Mouse (Mus musculus) embryonic facial prominence, embryonic 15.5 days (tissue): ENCODE measurements around the gene Tmem169. TPM values are rescaled to one million over a fixed set of nuclear protein-coding genes. Genes with fewer than 3 reads are reported as not detected.

Source experiments
- ATAC-seq: fragments of 200-750 bp; cut with Nextera tagmentation; 2 replicates; pipeline ENCODE4 v1.8.0; 2017; ENCODE audit warnings: low read depth, moderate TSS enrichment; ENCODE audit not compliant: insufficient number of reproducible peaks, low FRiP score, low TSS enrichment
- H3K27ac ChIP-seq: fragments of 300-500 bp; sonication (generic); replicated peaks from 2 replicates; pipeline ENCODE4 v1.5.1; 2015; ENCODE audit warnings: mild to moderate bottlenecking, inconsistent platforms
- H3K27me3 ChIP-seq: fragments of 300-500 bp; sonication (generic); 2 replicates; pipeline ENCODE4 v1.6.1; 2015; ENCODE audit warnings: inconsistent platforms
- H3K36me3 ChIP-seq: fragments of 300-500 bp; sonication (generic); 2 replicates; pipeline ENCODE4 v1.6.1; 2015; ENCODE audit warnings: mild to moderate bottlenecking, inconsistent platforms
- H3K4me1 ChIP-seq: fragments of 300-500 bp; sonication (generic); 2 replicates; pipeline ENCODE4 v1.6.1; 2015; ENCODE audit warnings: inconsistent platforms
- H3K4me2 ChIP-seq: fragments of 300-500 bp; sonication (generic); replicated peaks from 2 replicates; pipeline ENCODE4 v1.6.1; 2015; ENCODE audit warnings: mild to moderate bottlenecking, inconsistent platforms
- H3K4me3 ChIP-seq: fragments of 300-500 bp; sonication (generic); replicated peaks from 2 replicates; pipeline ENCODE4 v1.5.1; 2015; ENCODE audit warnings: mild to moderate bottlenecking, inconsistent platforms
- H3K9ac ChIP-seq: fragments of 300-500 bp; sonication (generic); 2 replicates; pipeline ENCODE4 v1.6.1; 2015; ENCODE audit warnings: inconsistent platforms
- H3K9me3 ChIP-seq: fragments of 300-500 bp; sonication (generic); replicated peaks from 2 replicates; pipeline ENCODE4 v1.6.1; 2016; ENCODE audit warnings: inconsistent platforms
- WGBS: fragments of 180-500 bp; shearing (Covaris S2); methylation state at CpG from one replicate; pipeline ENCODE4 v1.1.7; 2015; 5-methylcytosine and 5-hydroxymethylcytosine counted together
- polyA plus RNA-seq: library from polyadenylated mRNA; unstranded; fragments of >200 nt; fragmentation: Nextera tagmentation; extraction: Ambion mirVana; gene quantifications from 2 replicates; pipeline ENCODE4 v1.2.1, GENCODE M21; 2015

Gene Tmem169
- polyA plus RNA-seq, 1 experiment from 2014 or later, result 3.7 TPM

GRCm38 (mm10) chr1:72287893-72288292, 3.7 kb downstream of the Tmem169 start:
- Histone ChIP-seq H3K27me3 (no peaks in the 10 kb centered on the region), H3K9ac (no peak overlapping the region), H3K4me1 (peaks cover 5% of the 10 kb centered on the region; the same call in 1 of the 2 replicates), H3K9me3 (no peaks in the 10 kb centered on the region), H3K36me3 (no peaks in the 10 kb centered on the region), H3K4me3 (no peak overlapping the region), H3K4me2 (no peak overlapping the region), H3K27ac (no peak overlapping the region)
- ATAC-seq, result no peak
- WGBS, result 78% methylated on average over 4 of the region's 4 CpGs

- no peak for ATAC-seq
- no peak overlapping the region for H3K4me3 ChIP-seq
Observed at GRCm38 (mm10) chr1:72288527-72289150, 4.5 kb downstream of the Tmem169 start.

GRCm38 (mm10) chr1:72290896-72291295, 6.7 kb downstream of the Tmem169 start:
- no peak overlapping the region for H3K27ac ChIP-seq
- no peak overlapping the region for H3K9ac ChIP-seq
- 91% methylated on average over 4 of the region's 4 CpGs for WGBS
- H3K27me3 ChIP-seq, result no peaks in the 10 kb centered on the region
- H3K36me3 ChIP-seq, result no peaks in the 10 kb centered on the region
- no peak for ATAC-seq
- H3K4me3 ChIP-seq, result no peak overlapping the region
- no peaks in the 10 kb centered on the region for H3K4me1 ChIP-seq
- H3K4me2 ChIP-seq, result no peak overlapping the region
- no peaks in the 10 kb centered on the region for H3K9me3 ChIP-seq

More at GRCm38 (mm10) chr1:72288527-72289150, 4.5 kb downstream of the Tmem169 start:
- H3K9ac ChIP-seq, result no peak overlapping the region
- 0 out of 2 replicates have a peak, but pooled peaks cover 5% of the 10 kb centered on the region for H3K4me1 ChIP-seq
- no peak overlapping the region for H3K4me2 ChIP-seq
- no peak overlapping the region for H3K27ac ChIP-seq
- no peaks in the 10 kb centered on the region for H3K9me3 ChIP-seq
- no peaks in the 10 kb centered on the region for H3K36me3 ChIP-seq
- 84% methylated on average over 4 of the region's 4 CpGs for WGBS
- no peaks in the 10 kb centered on the region for H3K27me3 ChIP-seq

- H3K36me3 ChIP-seq, result no peaks in the 10 kb centered on the region
- H3K9ac ChIP-seq, result no peak overlapping the region
- H3K4me1 ChIP-seq, result no peaks in the 10 kb centered on the region
- H3K27ac ChIP-seq, result no peak overlapping the region
- 93% methylated on average over 4 of the region's 4 CpGs for WGBS
- no peaks in the 10 kb centered on the region for H3K27me3 ChIP-seq
- H3K4me3 ChIP-seq, result no peak overlapping the region
- H3K4me2 ChIP-seq, result no peak overlapping the region
- H3K9me3 ChIP-seq, result no peaks in the 10 kb centered on the region
- ATAC-seq, result no peak
Observed at GRCm38 (mm10) chr1:72291421-72291820, 7.3 kb downstream of the Tmem169 start.

- Histone ChIP-seq H3K4me1 (no peaks in the 10 kb centered on the region), H3K9me3 (no peaks in the 10 kb centered on the region), H3K9ac (no peak overlapping the region), H3K27ac (no peak overlapping the region), H3K4me3 (no peak overlapping the region), H3K36me3 (no peaks in the 10 kb centered on the region), H3K27me3 (no peaks in the 10 kb centered on the region), H3K4me2 (no peak overlapping the region)
- ATAC-seq, result no peak
- WGBS, result 86% methylated on average over 2 of the region's 2 CpGs
Observed at GRCm38 (mm10) chr1:72291925-72292324, 7.8 kb downstream of the Tmem169 start.

GRCm38 (mm10) chr1:72293869-72294663, 9.9 kb downstream of the Tmem169 start:
- Histone ChIP-seq H3K36me3 (no peaks in the 10 kb centered on the region), H3K27me3 (no peaks in the 10 kb centered on the region), H3K4me1 (no peaks in the 10 kb centered on the region), H3K4me2 (no peak overlapping the region), H3K27ac (no peak overlapping the region), H3K9ac (no peak overlapping the region), H3K4me3 (no peak overlapping the region), H3K9me3 (no peaks in the 10 kb centered on the region)
- ATAC-seq, result no peak
- 66% methylated on average over 4 of the region's 4 CpGs for WGBS

- Histone ChIP-seq H3K9me3 (no peaks in the 10 kb centered on the region), H3K36me3 (no peaks in the 10 kb centered on the region), H3K4me1 (no peaks in the 10 kb centered on the region), H3K9ac (no peak overlapping the region), H3K27me3 (no peaks in the 10 kb centered on the region), H3K4me2 (no peak overlapping the region), H3K4me3 (no peak overlapping the region), H3K27ac (no peak overlapping the region)
- no peak for ATAC-seq
- WGBS, result 70% methylated on average over 8 of the region's 8 CpGs
Observed at GRCm38 (mm10) chr1:72295746-72296145, 11.6 kb downstream of the Tmem169 start.

- H3K4me1 ChIP-seq, result no peaks in the 10 kb centered on the region
- no peak overlapping the region for H3K9ac ChIP-seq
- no peak overlapping the region for H3K27ac ChIP-seq
- H3K9me3 ChIP-seq, result no peaks in the 10 kb centered on the region
- no peak for ATAC-seq
- H3K27me3 ChIP-seq, result no peaks in the 10 kb centered on the region
- H3K36me3 ChIP-seq, result no peaks in the 10 kb centered on the region
- no peak overlapping the region for H3K4me3 ChIP-seq
- WGBS, result 88% methylated on average over 1 of the region's 1 CpGs
- no peak overlapping the region for H3K4me2 ChIP-seq
Observed at GRCm38 (mm10) chr1:72301845-72302244, 17.7 kb downstream of the Tmem169 start.

- H3K27ac ChIP-seq, result no peak overlapping the region
- peak overlapping the region; percentile 59; the same call in 1 of the 2 replicates for H3K4me3 ChIP-seq
- 60% methylated on average over 3 of the region's 3 CpGs for WGBS
- no peaks in the 10 kb centered on the region for H3K9me3 ChIP-seq
- H3K9ac ChIP-seq, result no peak overlapping the region
- peaks cover 7% of the 10 kb centered on the region; the same call in 1 of the 2 replicates for H3K4me1 ChIP-seq
- H3K4me2 ChIP-seq, result peak overlapping the region; percentile 64
- H3K27me3 ChIP-seq, result no peaks in the 10 kb centered on the region
- no peak for ATAC-seq
- peaks cover 3% of the 10 kb centered on the region; the same call in 1 of the 2 replicates for H3K36me3 ChIP-seq
Observed at GRCm38 (mm10) chr1:72306241-72306640, 22.1 kb downstream of the Tmem169 start.

- peaks cover 7% of the 10 kb centered on the region; the same call in 1 of the 2 replicates for H3K4me1 ChIP-seq
- peak overlapping the region; percentile 92 for H3K27ac ChIP-seq
- H3K4me3 ChIP-seq, result peak overlapping the region; percentile 59
- peak overlapping the region; percentile 64 for H3K4me2 ChIP-seq
- peaks cover 3% of the 10 kb centered on the region; the same call in 1 of the 2 replicates for H3K36me3 ChIP-seq
- 3% methylated on average over 11 of the region's 11 CpGs for WGBS
- H3K9ac ChIP-seq, result peak overlapping the region; percentile 26; the same call in 1 of the 2 replicates
- no peaks in the 10 kb centered on the region for H3K9me3 ChIP-seq
- ATAC-seq, result peak; percentile 77
- no peaks in the 10 kb centered on the region for H3K27me3 ChIP-seq
Observed at GRCm38 (mm10) chr1:72306679-72307181, 22.6 kb downstream of the Tmem169 start.

- Histone ChIP-seq H3K4me1 (peaks cover 7% of the 10 kb centered on the region; the same call in 1 of the 2 replicates), H3K27ac (peak within 1 kb of the TSS; percentile 92), H3K9ac (peak within 1 kb of the TSS; percentile 26), H3K9me3 (no peaks in the 10 kb centered on the region), H3K27me3 (no peaks in the 10 kb centered on the region), H3K4me2 (peak within 1 kb of the TSS; percentile 64), H3K4me3 (peak within 1 kb of the TSS; percentile 59), H3K36me3 (peaks cover 3% of the 10 kb centered on the region; the same call in 1 of the 2 replicates)
- ATAC-seq, result peak; percentile 95
- WGBS, result 0% methylated on average over 21 of the region's 21 CpGs
Observed at GRCm38 (mm10) chr1:72307317-72307798, 23.2 kb downstream of the Tmem169 start, which contains the start of gene Xrcc5. TSS of gene Xrcc5 (plus strand) at chr1:72307421.
